Mouse (Mus musculus) forebrain, embryonic 16.5 days (tissue): ENCODE results near the gene Lrrc8a. TPM values are rescaled to one million over a fixed set of nuclear protein-coding genes. Genes with fewer than 3 reads are reported as not detected.

Experiments
- ATAC-seq: fragments of 200-750 bp; cut with Nextera tagmentation; 2 replicates; pipeline ENCODE4 v1.8.0; 2017; ENCODE audit warnings: mild to moderate bottlenecking, moderate library complexity
- H3K27ac ChIP-seq: fragments of 300-500 bp; sonication (generic); 2 replicates; pipeline ENCODE4 v1.5.1; 2014; ENCODE audit warnings: low read length, control low read depth
- H3K27me3 ChIP-seq: fragments of 300-500 bp; sonication (generic); replicated peaks from 2 replicates; pipeline ENCODE4 v1.6.1; 2014; ENCODE audit warnings: low read length; ENCODE audit not compliant: control insufficient read depth, insufficient read depth
- H3K36me3 ChIP-seq: fragments of 300-500 bp; sonication (generic); 2 replicates; pipeline ENCODE4 v1.6.1; 2014; ENCODE audit not compliant: control insufficient read depth, insufficient read depth
- H3K4me1 ChIP-seq: fragments of 300-500 bp; sonication (generic); replicated peaks from 2 replicates; pipeline ENCODE4 v1.6.1; 2014; ENCODE audit warnings: low read length; ENCODE audit not compliant: control insufficient read depth, insufficient read depth
- H3K4me2 ChIP-seq: fragments of 300-500 bp; sonication (generic); 2 replicates; pipeline ENCODE4 v1.6.1; 2014; ENCODE audit warnings: mild to moderate bottlenecking, low read length, control low read depth
- H3K4me3 ChIP-seq: fragments of 300-500 bp; sonication (generic); replicated peaks from 2 replicates; pipeline ENCODE4 v1.5.1; 2014; ENCODE audit warnings: mild to moderate bottlenecking, low read length, control low read depth
- H3K9ac ChIP-seq: fragments of 300-500 bp; sonication (generic); replicated peaks from 2 replicates; pipeline ENCODE4 v1.6.1; 2014; ENCODE audit warnings: low read depth, low read length, control low read depth
- H3K9me3 ChIP-seq: fragments of 300-500 bp; sonication (generic); 2 replicates; pipeline ENCODE4 v1.6.1; 2016; ENCODE audit warnings: low read length; ENCODE audit not compliant: control insufficient read depth
- WGBS: fragments of 180-500 bp; shearing (Covaris S2); extraction: QIAGEN DNeasy Blood & Tissue Kit; methylation state at CpG from one replicate; pipeline ENCODE4 v1.1.7; 2014; 5-methylcytosine and 5-hydroxymethylcytosine counted together
- polyA plus RNA-seq: library from polyadenylated mRNA; unstranded; fragments of >200 nt; fragmentation: Nextera tagmentation; extraction: Ambion mirVana; gene quantifications from 2 replicates; pipeline ENCODE4 v1.2.1, GENCODE M21; 2015

Lrrc8a gene
- polyA plus RNA-seq, 1 experiment from 2014 or later = 58.9 TPM

- no peak overlapping the region for H3K27ac ChIP-seq
- H3K36me3 ChIP-seq = no peaks in the 10 kb centered on the region
- no peaks in the 10 kb centered on the region for H3K9me3 ChIP-seq
- peak overlapping the region; percentile 96 for H3K4me2 ChIP-seq
- peak overlapping the region; percentile 93 for H3K4me3 ChIP-seq
- H3K27me3 ChIP-seq = no peaks in the 10 kb centered on the region
- no peak overlapping the region for H3K9ac ChIP-seq
- H3K4me1 ChIP-seq = peaks cover 21% of the 10 kb centered on the region
- 92% methylated on average over 5 of the region's 5 CpGs for WGBS
- ATAC-seq = no peak
Measured at GRCm38 (mm10) chr2:30285004-30285403, 47.5 kb downstream of the Lrrc8a start.

- H3K27ac ChIP-seq = no peak overlapping the region
- H3K4me2 ChIP-seq = peak overlapping the region; percentile 96
- peak overlapping the region; percentile 93 for H3K4me3 ChIP-seq
- peaks cover 21% of the 10 kb centered on the region for H3K4me1 ChIP-seq
- WGBS = 16% methylated on average over 38 of the region's 38 CpGs
- peak overlapping the region; percentile 77 for H3K9ac ChIP-seq
- H3K27me3 ChIP-seq = no peaks in the 10 kb centered on the region
- H3K9me3 ChIP-seq = no peaks in the 10 kb centered on the region
- ATAC-seq = peak; percentile 69
- H3K36me3 ChIP-seq = no peaks in the 10 kb centered on the region
Measured at GRCm38 (mm10) chr2:30285416-30286181, 48.1 kb downstream of the Lrrc8a start.

- H3K4me3 ChIP-seq = peak within 1 kb of the TSS; percentile 93
- H3K36me3 ChIP-seq = no peaks in the 10 kb centered on the region
- no peaks in the 10 kb centered on the region for H3K9me3 ChIP-seq
- peak within 1 kb of the TSS; percentile 82 for H3K9ac ChIP-seq
- H3K4me2 ChIP-seq = peak within 1 kb of the TSS; percentile 96
- under 1% methylated on average over 63 of the region's 68 CpGs for WGBS
- H3K4me1 ChIP-seq = peaks cover 21% of the 10 kb centered on the region
- ATAC-seq = peak; percentile 96
- H3K27ac ChIP-seq = peak within 1 kb of the TSS; percentile 55; the same call in 1 of the 2 replicates
- no peaks in the 10 kb centered on the region for H3K27me3 ChIP-seq
Measured at GRCm38 (mm10) chr2:30286192-30287026, 48.9 kb downstream of the Lrrc8a start, which contains the start of the genes Dolk and Nup188. Dolk (minus strand) TSS chr2:30286334. Nup188 (plus strand) TSS chr2:30286397.

- no peak overlapping the region; the same call in 1 of the 2 replicates for H3K27ac ChIP-seq
- H3K27me3 ChIP-seq = no peaks in the 10 kb centered on the region
- no peak for ATAC-seq
- peak overlapping the region; percentile 82 for H3K9ac ChIP-seq
- 0% methylated on average over 10 of the region's 10 CpGs for WGBS
- H3K4me1 ChIP-seq = peaks cover 21% of the 10 kb centered on the region
- H3K4me2 ChIP-seq = peak overlapping the region; percentile 76
- H3K36me3 ChIP-seq = no peaks in the 10 kb centered on the region
- H3K9me3 ChIP-seq = no peaks in the 10 kb centered on the region
- peak overlapping the region; percentile 93 for H3K4me3 ChIP-seq
Measured at GRCm38 (mm10) chr2:30287027-30287373, 49.5 kb downstream of the Lrrc8a start.

GRCm38 (mm10) chr2:30299525-30299924, 62.0 kb downstream of the Lrrc8a start:
- Histone ChIP-seq H3K36me3 (peaks cover 27% of the 10 kb centered on the region), H3K4me3 (no peak overlapping the region), H3K9ac (no peak overlapping the region), H3K4me1 (no peaks in the 10 kb centered on the region), H3K27ac (no peak overlapping the region), H3K9me3 (no peaks in the 10 kb centered on the region), H3K4me2 (no peak overlapping the region), H3K27me3 (no peaks in the 10 kb centered on the region)
- WGBS = 70% methylated on average over 3 of the region's 3 CpGs
- ATAC-seq = no peak

- Histone ChIP-seq H3K9ac (no peak overlapping the region), H3K27me3 (no peaks in the 10 kb centered on the region), H3K4me2 (no peak overlapping the region), H3K27ac (no peak overlapping the region), H3K4me1 (no peaks in the 10 kb centered on the region), H3K36me3 (peaks cover 31% of the 10 kb centered on the region), H3K4me3 (no peak overlapping the region), H3K9me3 (no peaks in the 10 kb centered on the region)
- ATAC-seq = no peak
- WGBS = 89% methylated on average over 5 of the region's 5 CpGs
Measured at GRCm38 (mm10) chr2:30299966-30300365, 62.5 kb downstream of the Lrrc8a start.

GRCm38 (mm10) chr2:30306087-30306486, 68.6 kb downstream of the Lrrc8a start:
- no peak for ATAC-seq
- no peaks in the 10 kb centered on the region for H3K9me3 ChIP-seq
- H3K9ac ChIP-seq = no peak overlapping the region
- H3K27ac ChIP-seq = no peak overlapping the region
- H3K27me3 ChIP-seq = no peaks in the 10 kb centered on the region
- H3K4me1 ChIP-seq = no peaks in the 10 kb centered on the region
- WGBS = 94% methylated on average over 7 of the region's 7 CpGs
- peaks cover 46% of the 10 kb centered on the region for H3K36me3 ChIP-seq
- H3K4me3 ChIP-seq = no peak overlapping the region
- no peak overlapping the region for H3K4me2 ChIP-seq

GRCm38 (mm10) chr2:30309351-30309750, 71.8 kb downstream of the Lrrc8a start:
- Histone ChIP-seq H3K4me3 (no peak overlapping the region), H3K9me3 (no peaks in the 10 kb centered on the region), H3K36me3 (peaks cover 52% of the 10 kb centered on the region), H3K4me2 (no peak overlapping the region), H3K4me1 (no peaks in the 10 kb centered on the region), H3K27me3 (no peaks in the 10 kb centered on the region), H3K27ac (no peak overlapping the region), H3K9ac (no peak overlapping the region)
- WGBS = 95% methylated on average over 3 of the region's 3 CpGs
- no peak for ATAC-seq

- Histone ChIP-seq H3K27ac (no peak overlapping the region), H3K9me3 (no peaks in the 10 kb centered on the region), H3K4me3 (no peak overlapping the region), H3K9ac (no peak overlapping the region), H3K27me3 (no peaks in the 10 kb centered on the region), H3K4me1 (no peaks in the 10 kb centered on the region), H3K36me3 (peaks cover 55% of the 10 kb centered on the region), H3K4me2 (no peak overlapping the region)
- ATAC-seq = no peak
- 90% methylated on average over 2 of the region's 2 CpGs for WGBS
Measured at GRCm38 (mm10) chr2:30311481-30311880, 74.0 kb downstream of the Lrrc8a start.
